ENCODE assay signal across 24 mouse cellular contexts in the genomic region with DNA sequence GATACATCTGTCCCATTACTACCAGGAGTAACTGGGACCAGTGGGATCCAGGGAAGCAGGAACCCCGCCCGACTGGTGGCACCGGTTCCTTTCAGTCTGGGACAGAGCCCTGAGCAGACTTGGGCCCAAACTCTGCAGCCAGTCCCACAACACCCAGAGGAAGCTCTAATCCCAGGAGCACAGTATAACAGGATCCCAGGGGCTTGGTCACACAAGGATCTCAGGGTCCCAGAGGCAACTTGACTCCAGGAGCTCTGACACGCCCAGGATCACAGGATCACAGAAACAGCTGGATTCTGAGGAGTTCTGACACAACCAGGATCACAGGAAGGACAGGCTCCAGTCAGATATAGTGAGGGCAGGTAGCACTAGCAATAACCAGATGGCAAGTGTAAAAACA. TPM values are rescaled to one million over a fixed set of nuclear protein-coding genes. Genes with fewer than 3 reads are reported as not detected.
DNase-seq lines count a peak whose midpoint lies in the region; ATAC-seq and TF ChIP-seq lines count a peak whose summit lies in the region.
"Had no signal": no experiment of that assay in that cellular context is flagged by ENCODE, and none has a peak within 500 bp of the region (broad histone marks: within the 10 kb centered on the region; RNA-seq: fewer than 3 reads in every experiment).

No protein-coding gene starts in this region.

- peak; percentile 9 for DNase-seq in adrenal gland, postnatal 10 days
- no peak for DNase-seq in adrenal gland, postnatal 4 days (ENCODE audit: low spot score in 2 of 2)
- DNase-seq in heart, adult 9 months (ENCODE audit: low spot score in 2 of 2): peak; percentile 11 to 38
- DNase-seq in liver, postnatal 0 days: no peak
- no peak for DNase-seq in forebrain, embryonic 11.5 days (ENCODE audit: low spot score)
- DNase-seq in urinary bladder, postnatal 4 days (ENCODE audit: low spot score in 2 of 2): no peak
- DNase-seq: adrenal gland, postnatal 25 days; B cell, adult 2 months; cerebellum, adult 11 months; cerebellum, adult 8-10 months; cerebellum, postnatal 14 days; gastrocnemius, postnatal 25 days had no signal

- H3K9ac ChIP-seq in heart, embryonic 12.5 days: no peak overlapping the region
- no peak overlapping the region for H3K9ac ChIP-seq in liver, postnatal 0 days (replicated peaks)
- H3K9ac ChIP-seq in forebrain, embryonic 11.5 days (ENCODE audit: low read length): no peak overlapping the region
- H3K9ac ChIP-seq: embryonic facial prominence, embryonic 12.5 days; forebrain, embryonic 12.5 days; hindbrain, embryonic 13.5 days had no signal

- no peak for TF ChIP-seq EP300 in liver, postnatal 0 days (IDR thresholded peaks at IDR 0.05; ENCODE audit: low read depth)

- H3K36me3 ChIP-seq in heart, embryonic 12.5 days: no peaks in the 10 kb centered on the region
- 0 out of 2 replicates have a peak, but pooled peaks cover 4% of the 10 kb centered on the region for H3K36me3 ChIP-seq in liver, postnatal 0 days (replicated peaks; ENCODE audit: insufficient read depth, low read length)
- H3K36me3 ChIP-seq in forebrain, embryonic 11.5 days (ENCODE audit: control insufficient read depth, insufficient read depth, low read length): no peaks in the 10 kb centered on the region
- H3K36me3 ChIP-seq: embryonic facial prominence, embryonic 12.5 days; forebrain, embryonic 12.5 days; hindbrain, embryonic 13.5 days had no signal

- no peak for ATAC-seq in heart, embryonic 12.5 days (ENCODE audit: insufficient number of reproducible peaks, low FRiP score)
- no peak for ATAC-seq in liver, postnatal 0 days
- no peak for ATAC-seq in forebrain, embryonic 11.5 days (replicated peaks; ENCODE audit: low FRiP score)
- ATAC-seq: activated CD4-positive, CD25-positive, alpha-beta regulatory T cell, adult 4 months; CD4-positive, CD25-positive, alpha-beta regulatory T cell, adult 4 months; forebrain, embryonic 16.5 days; hindbrain, postnatal 0 days had no signal

- no peak for TF ChIP-seq CTCF in liver, postnatal 0 days (IDR thresholded peaks at IDR 0.05; ENCODE audit: low read depth)

- no peaks in the 10 kb centered on the region for H3K4me1 ChIP-seq in heart, embryonic 12.5 days (replicated peaks)
- H3K4me1 ChIP-seq in brown adipose tissue, adult 24 weeks (ENCODE audit: control insufficient read depth, insufficient read depth, insufficient read length, low read length): peaks cover 3% of the 10 kb centered on the region; the same call in 1 of the 2 replicates
- no peaks in the 10 kb centered on the region for H3K4me1 ChIP-seq in liver, postnatal 0 days (ENCODE audit: insufficient read depth)
- H3K4me1 ChIP-seq in forebrain, embryonic 11.5 days (replicated peaks; ENCODE audit: control insufficient read depth, insufficient read depth, low read length): no peaks in the 10 kb centered on the region
- H3K4me1 ChIP-seq: embryonic facial prominence, embryonic 12.5 days; forebrain, embryonic 12.5 days; hindbrain, embryonic 13.5 days had no signal

- WGBS in heart, embryonic 12.5 days: 81% methylated on average over 4 of the region's 4 CpGs
- 84% methylated on average over 4 of the region's 4 CpGs for WGBS in liver, postnatal 0 days (ENCODE audit: insufficient replicate concordance)
- 90% methylated on average over 4 of the region's 4 CpGs for WGBS in forebrain, embryonic 11.5 days

- H3K4me2 ChIP-seq in heart, embryonic 12.5 days: no peak overlapping the region
- no peak overlapping the region for H3K4me2 ChIP-seq in liver, postnatal 0 days (ENCODE audit: low read depth, low read length)
- H3K4me2 ChIP-seq in forebrain, embryonic 11.5 days (ENCODE audit: low read depth, low read length, severe bottlenecking): no peak overlapping the region
- H3K4me2 ChIP-seq: embryonic facial prominence, embryonic 12.5 days; forebrain, embryonic 12.5 days; hindbrain, embryonic 13.5 days had no signal

- no peaks in the 10 kb centered on the region for H3K9me3 ChIP-seq in heart, embryonic 12.5 days (replicated peaks)
- H3K9me3 ChIP-seq in liver, postnatal 0 days (ENCODE audit: low read length): no peaks in the 10 kb centered on the region
- H3K9me3 ChIP-seq in forebrain, embryonic 11.5 days (ENCODE audit: control insufficient read depth, low read length): no peaks in the 10 kb centered on the region
- H3K9me3 ChIP-seq: embryonic facial prominence, embryonic 12.5 days; forebrain, embryonic 12.5 days; G1E; hindbrain, embryonic 13.5 days had no signal

- H3K27ac ChIP-seq in heart, embryonic 12.5 days (ENCODE audit: poor library complexity, severe bottlenecking): no peak overlapping the region
- peak overlapping the region; percentile 15; the same call in 1 of the 2 replicates for H3K27ac ChIP-seq in brown adipose tissue, adult 24 weeks (replicated peaks; ENCODE audit: low read depth, low read length)
- H3K27ac ChIP-seq in liver, postnatal 0 days (ENCODE audit: low read depth): peak overlapping the region; percentile 23
- no peak overlapping the region for H3K27ac ChIP-seq in forebrain, embryonic 11.5 days (ENCODE audit: low read depth, low read length)
- H3K27ac ChIP-seq: embryonic facial prominence, embryonic 12.5 days; forebrain, embryonic 12.5 days; hindbrain, embryonic 13.5 days; hindbrain, postnatal 0 days had no signal

- H3K4me3 ChIP-seq in heart, embryonic 12.5 days: no peak overlapping the region
- H3K4me3 ChIP-seq in brown adipose tissue, adult 24 weeks (ENCODE audit: insufficient read depth, low read depth, low read length): no peak overlapping the region
- H3K4me3 ChIP-seq in liver, postnatal 0 days (ENCODE audit: low read depth, low read length): no peak overlapping the region
- H3K4me3 ChIP-seq in forebrain, embryonic 11.5 days (ENCODE audit: low read depth, low read length): no peak overlapping the region
- H3K4me3 ChIP-seq: embryonic facial prominence, embryonic 12.5 days; forebrain, embryonic 12.5 days; hindbrain, embryonic 13.5 days had no signal

- H3K27me3 ChIP-seq in heart, embryonic 12.5 days (replicated peaks): no peaks in the 10 kb centered on the region
- no peaks in the 10 kb centered on the region for H3K27me3 ChIP-seq in liver, postnatal 0 days (ENCODE audit: insufficient read depth, low read length)
- no peaks in the 10 kb centered on the region for H3K27me3 ChIP-seq in forebrain, embryonic 11.5 days (ENCODE audit: control insufficient read depth, insufficient read depth, low read length)
- H3K27me3 ChIP-seq: embryonic facial prominence, embryonic 12.5 days; forebrain, embryonic 12.5 days; hindbrain, embryonic 13.5 days had no signal

RNA-seq across cellular contexts. Expression of a gene that starts 33.9 kb away (rescaled TPM):
- total RNA-seq in adrenal gland, postnatal 10 days (2021): 1 to 10 TPM; 1.3 to 1.4 TPM
- 1 to 10 TPM; 1.1 to 1.3 TPM for total RNA-seq in adrenal gland, postnatal 4 days (2021)
- polyA plus RNA-seq in heart, embryonic 12.5 days (2016; fragmentation: Nextera tagmentation; extraction: Ambion mirVana): 0.26 and 0.72 TPM in 2 replicates
- polyA plus RNA-seq in brown adipose tissue, adult 24 weeks (2012; ENCODE audit: insufficient read depth, insufficient read length, missing spikeins): 0.29 TPM in 1 of 2 replicates, not detected in the other
- polyA plus RNA-seq in liver, postnatal 0 days (2015; fragmentation: Nextera tagmentation; extraction: Ambion mirVana): 0.07 and 0.11 TPM in 2 replicates
- 0.15 and 0.35 TPM in 2 replicates for polyA plus RNA-seq in forebrain, embryonic 11.5 days (2014; fragmentation: Nextera tagmentation; extraction: Ambion mirVana)
- total RNA-seq: common myeloid progenitor, adult 5-6 weeks; hematopoietic stem cell, adult 5-6 weeks had no signal
- polyA plus RNA-seq: G1E had no signal

RNA-seq across cellular contexts. Expression of a gene that starts 51.8 kb away (rescaled TPM):
- total RNA-seq in adrenal gland, postnatal 10 days (2021): 1 to 10 TPM in 1 of 2 experiments, under 1 TPM in 1; 0.36 to 1.4 TPM
- 1 to 10 TPM; 3.0 to 3.9 TPM for total RNA-seq in adrenal gland, postnatal 4 days (2021)
- polyA plus RNA-seq in heart, embryonic 12.5 days (2016; fragmentation: Nextera tagmentation; extraction: Ambion mirVana): 0.27 and 0.80 TPM in 2 replicates
- polyA plus RNA-seq in brown adipose tissue, adult 24 weeks (2012; ENCODE audit: insufficient read depth, insufficient read length, missing spikeins): 0.12 and 1.2 TPM in 2 replicates
- 0.01 and 0.11 TPM in 2 replicates for polyA plus RNA-seq in liver, postnatal 0 days (2015; fragmentation: Nextera tagmentation; extraction: Ambion mirVana)
- polyA plus RNA-seq in forebrain, embryonic 11.5 days (2014; fragmentation: Nextera tagmentation; extraction: Ambion mirVana): 0.41 and 0.44 TPM in 2 replicates
- total RNA-seq: common myeloid progenitor, adult 5-6 weeks had no signal
- polyA plus RNA-seq: activated CD4-positive, CD25-positive, alpha-beta regulatory T cell, adult 4 months; G1E had no signal

RNA-seq across cellular contexts. Expression of a gene that starts 57.0 kb away (rescaled TPM):
- total RNA-seq in adrenal gland, postnatal 10 days (2021): 10 to 100 TPM; 10.5 to 13.8 TPM
- total RNA-seq in adrenal gland, postnatal 4 days (2021): 10 to 100 TPM; 12.6 to 16.0 TPM
- polyA plus RNA-seq in heart, embryonic 12.5 days (2016; fragmentation: Nextera tagmentation; extraction: Ambion mirVana): 7.6 and 7.8 TPM in 2 replicates
- polyA plus RNA-seq in brown adipose tissue, adult 24 weeks (2012; ENCODE audit: insufficient read depth, insufficient read length, missing spikeins): 6.3 and 9.9 TPM in 2 replicates
- 10.7 and 13.6 TPM in 2 replicates for polyA plus RNA-seq in liver, postnatal 0 days (2015; fragmentation: Nextera tagmentation; extraction: Ambion mirVana)
- 9.0 and 10.3 TPM in 2 replicates for polyA plus RNA-seq in forebrain, embryonic 11.5 days (2014; fragmentation: Nextera tagmentation; extraction: Ambion mirVana)

RNA-seq across cellular contexts. Expression of a gene that starts 57.3 kb away (rescaled TPM):
- total RNA-seq in adrenal gland, postnatal 10 days (2021): 100 to 1,000 TPM; 309 to 414 TPM
- total RNA-seq in adrenal gland, postnatal 4 days (2021): 100 to 1,000 TPM; 220 to 286 TPM
- polyA plus RNA-seq in heart, embryonic 12.5 days (2016; fragmentation: Nextera tagmentation; extraction: Ambion mirVana): 66.4 and 70.8 TPM in 2 replicates
- polyA plus RNA-seq in brown adipose tissue, adult 24 weeks (2012; ENCODE audit: insufficient read depth, insufficient read length, missing spikeins): 115 and 160 TPM in 2 replicates
- 159 and 163 TPM in 2 replicates for polyA plus RNA-seq in liver, postnatal 0 days (2015; fragmentation: Nextera tagmentation; extraction: Ambion mirVana)
- 89.4 TPM in 2 replicates for polyA plus RNA-seq in forebrain, embryonic 11.5 days (2014; fragmentation: Nextera tagmentation; extraction: Ambion mirVana)

Comparison
In these comparisons a context has a peak if more than half of its experiments do, and no peak if none do; other contexts are left out.
1. DNase-seq: peak in adrenal gland, postnatal 10 days (single experiment) and heart, adult 9 months (2 of 2); none in adrenal gland, postnatal 4 days (0 of 2), liver, postnatal 0 days (single experiment), forebrain, embryonic 11.5 days (single experiment) and urinary bladder, postnatal 4 days (0 of 2).
2. H3K27ac ChIP-seq: peak in brown adipose tissue, adult 24 weeks (single experiment) and liver, postnatal 0 days (single experiment); none in heart, embryonic 12.5 days (single experiment) and forebrain, embryonic 11.5 days (single experiment).